ENCODE assay signal across 10 mouse cellular contexts in genomic region chr17:84003489-84004234, GRCm38 (mm10).
DNase-seq lines count a peak whose midpoint lies in the region; ATAC-seq and TF ChIP-seq lines count a peak whose summit lies in the region.
"Had no signal": no experiment of that assay in that cellular context is flagged by ENCODE, and none has a peak within 500 bp of the region (broad histone marks: within the 10 kb centered on the region; RNA-seq: fewer than 3 reads in every experiment).

No protein-coding gene starts in this region.

- no peak for ATAC-seq in heart, embryonic 11.5 days (replicated peaks; ENCODE audit: insufficient number of reproducible peaks, low FRiP score, low TSS enrichment)
- peak; percentile 12 for ATAC-seq in CD4-positive, CD25-positive, alpha-beta regulatory T cell, adult 4 months
- peak; percentile 42 for ATAC-seq in embryonic facial prominence, embryonic 14.5 days (ENCODE audit: low read depth)
- ATAC-seq in limb, embryonic 11.5 days (ENCODE audit: insufficient number of reproducible peaks, low FRiP score, low TSS enrichment, low read depth), result 0 out of 2 replicates have a peak, but pooled peaks have one; percentile 8
- ATAC-seq in hindbrain, embryonic 12.5 days (ENCODE audit: low FRiP score), result no peak

- no peak overlapping the region for H3K4me3 ChIP-seq in heart, adult 2 months
- no peak overlapping the region for H3K4me3 ChIP-seq in heart, embryonic 11.5 days (ENCODE audit: low read depth, low read length)
- H3K4me3 ChIP-seq in embryonic facial prominence, embryonic 14.5 days (ENCODE audit: low read depth, low read length), result no peak overlapping the region
- H3K4me3 ChIP-seq in limb, embryonic 11.5 days (ENCODE audit: low read depth, low read length), result no peak overlapping the region
- no peak overlapping the region for H3K4me3 ChIP-seq in hindbrain, embryonic 12.5 days

- intact Hi-C loops in heart, adult 2 months (cut with DNase I), result no loop called here

- no peak for TF ChIP-seq POLR2A in heart, adult 2 months (IDR thresholded peaks at IDR 0.05; ENCODE audit: insufficient read depth, low read depth, low read length)

- 49% methylated on average over 9 of the region's 9 CpGs for WGBS in heart, adult 2 months
- WGBS in heart, embryonic 11.5 days (ENCODE audit: insufficient replicate concordance), result 52% methylated on average over 9 of the region's 9 CpGs
- WGBS in embryonic facial prominence, embryonic 14.5 days, result 32% methylated on average over 9 of the region's 9 CpGs
- 50% methylated on average over 9 of the region's 9 CpGs for WGBS in limb, embryonic 11.5 days
- 37% methylated on average over 9 of the region's 9 CpGs for WGBS in hindbrain, embryonic 12.5 days

- no peaks in the 10 kb centered on the region for H3K36me3 ChIP-seq in heart, adult 2 months (ENCODE audit: control insufficient read depth, insufficient read depth, low read length)
- no peaks in the 10 kb centered on the region for H3K36me3 ChIP-seq in heart, embryonic 11.5 days (ENCODE audit: control insufficient read depth, insufficient read depth, low read length)
- no peaks in the 10 kb centered on the region for H3K36me3 ChIP-seq in embryonic facial prominence, embryonic 14.5 days (ENCODE audit: control insufficient read depth, insufficient read depth, low read length)
- H3K36me3 ChIP-seq in limb, embryonic 11.5 days (ENCODE audit: control insufficient read depth, insufficient read depth, low read length), result no peaks in the 10 kb centered on the region
- no peaks in the 10 kb centered on the region for H3K36me3 ChIP-seq in hindbrain, embryonic 12.5 days

- no peaks in the 10 kb centered on the region for H3K27me3 ChIP-seq in heart, adult 2 months (ENCODE audit: control insufficient read depth, insufficient read depth, low read length)
- H3K27me3 ChIP-seq in heart, embryonic 11.5 days (ENCODE audit: control insufficient read depth, insufficient read depth, low read length), result no peaks in the 10 kb centered on the region
- no peaks in the 10 kb centered on the region for H3K27me3 ChIP-seq in embryonic facial prominence, embryonic 14.5 days (replicated peaks; ENCODE audit: control insufficient read depth, insufficient read depth, low read length)
- H3K27me3 ChIP-seq in limb, embryonic 11.5 days (ENCODE audit: control insufficient read depth, insufficient read depth, low read length), result no peaks in the 10 kb centered on the region
- peaks cover 3% of the 10 kb centered on the region; the same call in 1 of the 2 replicates for H3K27me3 ChIP-seq in hindbrain, embryonic 12.5 days

- no peak for TF ChIP-seq EP300 in heart, adult 2 months (IDR thresholded peaks at IDR 0.05; ENCODE audit: insufficient read depth, low read depth, low read length)

- peak; percentile 24 for TF ChIP-seq CTCF in heart, adult 2 months (IDR thresholded peaks at IDR 0.05)

- peaks cover 9% of the 10 kb centered on the region for H3K4me1 ChIP-seq in heart, adult 2 months (ENCODE audit: control insufficient read depth, insufficient read depth, low read length)
- no peaks in the 10 kb centered on the region for H3K4me1 ChIP-seq in heart, embryonic 11.5 days (ENCODE audit: control insufficient read depth, insufficient read depth, low read length)
- H3K4me1 ChIP-seq in embryonic facial prominence, embryonic 14.5 days (ENCODE audit: control insufficient read depth, insufficient read depth, low read length), result peaks cover 24% of the 10 kb centered on the region
- H3K4me1 ChIP-seq in limb, embryonic 11.5 days (ENCODE audit: control insufficient read depth, insufficient read depth, low read length), result peaks cover 26% of the 10 kb centered on the region
- peaks cover 13% of the 10 kb centered on the region for H3K4me1 ChIP-seq in hindbrain, embryonic 12.5 days

- H3K9me3 ChIP-seq in heart, embryonic 11.5 days (replicated peaks; ENCODE audit: control insufficient read depth, low read length), result no peaks in the 10 kb centered on the region
- H3K9me3 ChIP-seq in embryonic facial prominence, embryonic 14.5 days (ENCODE audit: control insufficient read depth, low read length), result no peaks in the 10 kb centered on the region
- no peaks in the 10 kb centered on the region; the same call in 1 of the 2 replicates for H3K9me3 ChIP-seq in limb, embryonic 11.5 days (ENCODE audit: control insufficient read depth, low read length)
- H3K9me3 ChIP-seq in hindbrain, embryonic 12.5 days (replicated peaks), result no peaks in the 10 kb centered on the region

- no peak overlapping the region for H3K4me2 ChIP-seq in heart, embryonic 11.5 days
- no peak overlapping the region for H3K4me2 ChIP-seq in embryonic facial prominence, embryonic 14.5 days (ENCODE audit: low read depth, low read length)
- H3K4me2 ChIP-seq in limb, embryonic 11.5 days (ENCODE audit: low read depth, severe bottlenecking), result no peak overlapping the region
- H3K4me2 ChIP-seq in hindbrain, embryonic 12.5 days (replicated peaks), result no peak overlapping the region

- H3K9ac ChIP-seq in heart, adult 2 months (ENCODE audit: low read depth, low read length), result no peak overlapping the region
- no peak overlapping the region for H3K9ac ChIP-seq in heart, embryonic 11.5 days (ENCODE audit: low read depth, low read length)
- no peak overlapping the region for H3K9ac ChIP-seq in embryonic facial prominence, embryonic 14.5 days (ENCODE audit: low read depth, low read length)
- peak overlapping the region; percentile 40; the same call in 1 of the 2 replicates for H3K9ac ChIP-seq in limb, embryonic 11.5 days (ENCODE audit: low read length)
- H3K9ac ChIP-seq in hindbrain, embryonic 12.5 days, result no peak overlapping the region

- peak; percentile 66 to 67 for DNase-seq in heart, adult 2 months
- peak; percentile 49 for DNase-seq in embryonic facial prominence, embryonic 14.5 days (ENCODE audit: low spot score)
- no peak for DNase-seq in limb, embryonic 11.5 days (ENCODE audit: low spot score)
- no peak for DNase-seq in cerebellum, postnatal 36 days
- DNase-seq in kidney, postnatal 25 days, result no peak
- DNase-seq: cerebellum, adult 2 months; kidney, adult 11 months had no signal

- no peaks in the 10 kb centered on the region for H3K79me2 ChIP-seq in heart, adult 2 months (replicated peaks; ENCODE audit: control insufficient read depth, insufficient read depth, low read length)

- peak overlapping the region; percentile 57 for H3K27ac ChIP-seq in heart, adult 2 months
- H3K27ac ChIP-seq in heart, embryonic 11.5 days (ENCODE audit: low read depth, low read length), result no peak overlapping the region
- H3K27ac ChIP-seq in embryonic facial prominence, embryonic 14.5 days (replicated peaks; ENCODE audit: low read depth, low read length), result peak overlapping the region; percentile 83
- peak overlapping the region; percentile 64; the same call in 1 of the 2 replicates for H3K27ac ChIP-seq in limb, embryonic 11.5 days (replicated peaks; ENCODE audit: low read depth, low read length)
- no peak overlapping the region for H3K27ac ChIP-seq in hindbrain, embryonic 12.5 days

Comparison
In these comparisons a context has a peak if more than half of its experiments do, and no peak if none do; other contexts are left out.
1. H3K27ac ChIP-seq: peak in heart, adult 2 months (single experiment), embryonic facial prominence, embryonic 14.5 days (single experiment) and limb, embryonic 11.5 days (single experiment); none in heart, embryonic 11.5 days (single experiment) and hindbrain, embryonic 12.5 days (single experiment).
2. DNase-seq: peak in heart, adult 2 months (2 of 2) and embryonic facial prominence, embryonic 14.5 days (single experiment); none in limb, embryonic 11.5 days (single experiment), cerebellum, postnatal 36 days (0 of 2) and kidney, postnatal 25 days (0 of 2).
3. ATAC-seq: peak in CD4-positive, CD25-positive, alpha-beta regulatory T cell, adult 4 months (single experiment), embryonic facial prominence, embryonic 14.5 days (single experiment) and limb, embryonic 11.5 days (single experiment); none in heart, embryonic 11.5 days (single experiment) and hindbrain, embryonic 12.5 days (single experiment).